Mouse (Mus musculus): ENCODE data around the gene Gm10392. TPM values are rescaled to one million over a fixed set of nuclear protein-coding genes. Genes with fewer than 3 reads are reported as not detected.

The Gm10392 gene
- polyA plus RNA-seq, 1 experiment, result not detected

DNA sequence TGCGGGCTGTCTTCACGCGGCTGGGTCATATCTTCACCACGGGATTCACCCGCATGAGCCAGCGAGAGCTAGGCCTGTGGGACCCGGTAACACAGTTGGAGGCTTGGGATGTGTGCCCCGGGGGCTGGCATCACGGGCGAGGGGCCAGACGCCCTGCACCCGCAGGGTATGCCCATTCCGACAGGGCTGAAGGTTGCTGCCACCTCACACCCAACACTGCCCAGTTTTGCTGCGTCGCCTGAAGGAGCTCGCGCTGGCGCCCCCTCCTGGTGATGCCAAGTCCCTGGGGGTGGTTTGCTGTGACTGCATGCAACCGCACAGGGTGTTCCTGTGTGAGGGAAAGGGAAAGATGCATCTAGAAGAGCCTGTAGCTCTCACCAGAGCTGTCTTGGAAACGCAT lies 51.2 kb downstream of the Gm10392 start:
- no peak for TF ChIP-seq POLR2A (IDR thresholded peaks at IDR 0.05; ENCODE audit: borderline replicate concordance, extremely low read depth, insufficient read depth, insufficient read length, poor library complexity, severe bottlenecking)
- peak; percentile 75 for TF ChIP-seq CTCF (IDR thresholded peaks at IDR 0.05; ENCODE audit: borderline replicate concordance, extremely low read depth, insufficient read depth, insufficient read length)
- peak; percentile 74 for DNase-seq (ENCODE audit: low read depth)

DNA sequence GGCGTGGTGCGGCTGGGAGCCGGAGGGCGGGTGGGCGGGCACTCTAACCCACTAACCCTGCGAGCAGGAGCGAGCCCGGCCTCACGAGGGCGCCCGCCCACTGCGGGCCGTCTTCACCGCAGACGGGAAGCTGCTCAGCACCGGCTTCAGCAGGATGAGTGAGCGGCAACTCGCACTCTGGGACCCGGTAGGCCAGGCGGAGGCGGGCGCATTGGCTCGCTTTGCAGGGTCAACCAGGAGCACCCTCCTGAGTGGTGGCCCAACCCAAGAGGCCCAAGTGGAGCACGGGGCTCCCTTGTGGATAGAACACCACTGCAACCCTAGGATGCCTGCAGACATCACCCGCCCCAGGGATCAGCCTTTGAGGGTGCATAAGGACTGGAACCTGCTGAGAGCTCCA lies 51.8 kb downstream of the Gm10392 start:
- TF ChIP-seq POLR2A (IDR thresholded peaks at IDR 0.05; ENCODE audit: borderline replicate concordance, extremely low read depth, insufficient read depth, insufficient read length, poor library complexity, severe bottlenecking) (no peak), CTCF (IDR thresholded peaks at IDR 0.05; ENCODE audit: borderline replicate concordance, extremely low read depth, insufficient read depth, insufficient read length) (peak; percentile 41; the same call in 1 of the 2 replicates)
- peak; percentile 51 for DNase-seq (ENCODE audit: low read depth)

Other genes starting within 250 kb of the Gm10392 start
- 1.1 and 1.9 TPM in 2 replicates for gene Coro6, start 56.8 kb downstream of the Gm10392 start, polyA plus RNA-seq (2012; rRNA removed)
- gene Ankrd13b, start 29.5 kb downstream of the Gm10392 start, polyA plus RNA-seq (2012; rRNA removed), result 280 and 349 TPM in 2 replicates
- 71.0 and 104 TPM in 2 replicates for gene Git1, start 25.6 kb downstream of the Gm10392 start, polyA plus RNA-seq (2012; rRNA removed)
- 0.57 and 0.75 TPM in 2 replicates for gene Abhd15, start 4.1 kb downstream of the Gm10392 start, polyA plus RNA-seq (2012; rRNA removed)
- 11.6 and 16.6 TPM in 2 replicates for gene Trp53i13, start 3.2 kb downstream of the Gm10392 start, polyA plus RNA-seq (2012; rRNA removed)
- 22.0 and 26.6 TPM in 2 replicates for gene Taok1, start 88.6 kb upstream of the Gm10392 start, polyA plus RNA-seq (2012; rRNA removed)
- 13.1 and 19.2 TPM in 2 replicates for gene Nufip2, start 167.0 kb upstream of the Gm10392 start, polyA plus RNA-seq (2012; rRNA removed)
- 0.19 and 0.23 TPM in 2 replicates for gene Cryba1, start 206.1 kb upstream of the Gm10392 start, polyA plus RNA-seq (2012; rRNA removed)
- gene Myo18a, start 244.0 kb upstream of the Gm10392 start, polyA plus RNA-seq (2012; rRNA removed), result 45.6 and 67.3 TPM in 2 replicates